Mouse (Mus musculus) midbrain, embryonic 16.5 days (tissue): ENCODE data around the gene Tusc2. TPM values are rescaled to one million over a fixed set of nuclear protein-coding genes. Genes with fewer than 3 reads are reported as not detected.

ENCODE experiments used
- ATAC-seq: fragments of 200-750 bp; cut with Nextera tagmentation; 2 replicates; pipeline ENCODE4 v1.8.0; 2017; ENCODE audit warnings: moderate TSS enrichment
- H3K27ac ChIP-seq: fragments of 300-500 bp; sonication (generic); 2 replicates; pipeline ENCODE4 v1.5.1; 2014; ENCODE audit warnings: mild to moderate bottlenecking, low read length, mixed read lengths
- H3K27me3 ChIP-seq: fragments of 300-500 bp; sonication (generic); 2 replicates; pipeline ENCODE4 v1.6.1; 2014; ENCODE audit warnings: low read depth, low read length, mixed read lengths; ENCODE audit not compliant: control insufficient read depth, insufficient read depth
- H3K36me3 ChIP-seq: fragments of 300-500 bp; sonication (generic); 2 replicates; pipeline ENCODE4 v1.6.1; 2014; ENCODE audit warnings: mild to moderate bottlenecking, low read length, moderate library complexity, mixed read lengths; ENCODE audit not compliant: control insufficient read depth, insufficient read depth
- H3K4me1 ChIP-seq: fragments of 300-500 bp; sonication (generic); 2 replicates; pipeline ENCODE4 v1.6.1; 2014; ENCODE audit warnings: mild to moderate bottlenecking, low read length, mixed read lengths; ENCODE audit not compliant: control insufficient read depth, insufficient read depth
- H3K4me2 ChIP-seq: fragments of 300-500 bp; sonication (generic); 2 replicates; pipeline ENCODE4 v1.6.1; 2014; ENCODE audit warnings: mild to moderate bottlenecking, low read length, mixed read lengths
- H3K4me3 ChIP-seq: fragments of 300-500 bp; sonication (generic); 2 replicates; pipeline ENCODE4 v1.5.1; 2014; ENCODE audit warnings: low read depth, mild to moderate bottlenecking, low read length, moderate library complexity, mixed read lengths
- H3K9ac ChIP-seq: fragments of 300-500 bp; sonication (generic); 2 replicates; pipeline ENCODE4 v1.6.1; 2014; ENCODE audit warnings: low read depth, low read length, mixed read lengths
- H3K9me3 ChIP-seq: fragments of 300-500 bp; sonication (generic); replicated peaks from 2 replicates; pipeline ENCODE4 v1.6.1; 2014; ENCODE audit warnings: mild to moderate bottlenecking, low read length, mixed read lengths; ENCODE audit not compliant: control insufficient read depth, poor library complexity, severe bottlenecking
- WGBS: fragments of 180-500 bp; shearing (Covaris S2); extraction: QIAGEN DNeasy Blood & Tissue Kit; methylation state at CpG from one replicate; pipeline ENCODE4 v1.1.7; 2014; 5-methylcytosine and 5-hydroxymethylcytosine counted together
- polyA plus RNA-seq: library from polyadenylated mRNA; unstranded; fragments of >200 nt; fragmentation: Nextera tagmentation; extraction: Ambion mirVana; gene quantifications from 2 replicates; pipeline ENCODE4 v1.2.1, GENCODE M21; 2015

Tusc2 gene
- polyA plus RNA-seq, 1 experiment from 2014 or later, result 127 TPM

DNA sequence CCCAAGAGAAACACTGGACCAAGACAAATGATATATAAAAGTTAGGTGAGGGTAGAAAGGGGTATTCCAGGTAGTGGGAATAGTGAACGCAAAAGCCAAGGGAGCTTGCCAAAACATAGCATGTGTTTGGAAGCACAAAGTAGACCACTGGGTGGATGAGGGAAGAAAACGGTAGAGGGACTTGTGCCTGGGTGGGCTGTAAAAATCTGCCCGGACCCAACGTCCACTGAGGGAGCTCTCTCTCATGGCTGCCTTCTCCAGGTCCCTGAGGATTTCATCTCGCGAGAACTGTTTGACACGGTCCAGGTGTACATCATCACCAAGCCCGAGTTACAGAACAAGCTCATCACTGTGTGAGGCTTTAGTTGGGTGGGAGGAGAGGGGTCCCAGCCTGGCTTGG lies 20.3 kb upstream of the Tusc2 start:
- Histone ChIP-seq H3K4me3 (peak overlapping the region; percentile 69), H3K36me3 (peaks cover 34% of the 10 kb centered on the region), H3K9me3 (no peaks in the 10 kb centered on the region), H3K4me2 (peak overlapping the region; percentile 97), H3K27ac (no peak overlapping the region), H3K4me1 (peaks cover 35% of the 10 kb centered on the region), H3K27me3 (no peaks in the 10 kb centered on the region), H3K9ac (no peak overlapping the region)
- WGBS, result 50% methylated on average over 8 of the region's 8 CpGs
- ATAC-seq, result no peak

DNA sequence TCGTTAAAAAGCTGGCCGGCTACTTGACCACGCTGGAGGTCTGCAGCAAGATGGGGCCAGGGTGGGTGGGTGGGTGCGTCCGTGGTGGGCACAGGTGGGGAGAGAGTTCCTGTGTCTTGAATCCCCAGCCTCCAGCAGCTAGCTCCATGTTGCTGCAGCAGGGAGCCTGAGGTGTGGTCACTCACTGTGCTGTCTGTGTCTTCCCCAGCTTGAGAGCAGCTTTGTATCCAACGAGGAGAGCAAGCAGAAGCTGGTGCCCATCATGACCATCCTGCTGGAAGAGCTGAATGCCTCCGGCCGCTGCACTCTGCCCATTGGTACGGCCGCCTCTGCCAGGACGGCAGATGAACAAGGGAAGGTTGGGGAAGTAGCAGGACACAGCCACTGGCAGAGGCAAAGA lies 19.8 kb upstream of the Tusc2 start:
- no peak overlapping the region for H3K27ac ChIP-seq
- H3K4me2 ChIP-seq, result no peak overlapping the region
- 90% methylated on average over 11 of the region's 11 CpGs for WGBS
- H3K9ac ChIP-seq, result no peak overlapping the region
- H3K27me3 ChIP-seq, result no peaks in the 10 kb centered on the region
- H3K36me3 ChIP-seq, result peaks cover 32% of the 10 kb centered on the region
- H3K4me1 ChIP-seq, result peaks cover 35% of the 10 kb centered on the region
- H3K9me3 ChIP-seq, result no peaks in the 10 kb centered on the region
- H3K4me3 ChIP-seq, result no peak overlapping the region
- no peak for ATAC-seq

- Histone ChIP-seq H3K27ac (no peak overlapping the region), H3K4me1 (peaks cover 35% of the 10 kb centered on the region), H3K36me3 (peaks cover 24% of the 10 kb centered on the region), H3K4me3 (no peak overlapping the region), H3K4me2 (no peak overlapping the region), H3K9me3 (no peaks in the 10 kb centered on the region), H3K9ac (no peak overlapping the region), H3K27me3 (peaks cover under 1% of the 10 kb centered on the region; the same call in 1 of the 2 replicates)
- WGBS, result 95% methylated on average over 17 of the region's 17 CpGs
- ATAC-seq, result no peak
Observed at GRCm38 (mm10) chr9:107544196-107544700, 18.8 kb upstream of the Tusc2 start.

DNA sequence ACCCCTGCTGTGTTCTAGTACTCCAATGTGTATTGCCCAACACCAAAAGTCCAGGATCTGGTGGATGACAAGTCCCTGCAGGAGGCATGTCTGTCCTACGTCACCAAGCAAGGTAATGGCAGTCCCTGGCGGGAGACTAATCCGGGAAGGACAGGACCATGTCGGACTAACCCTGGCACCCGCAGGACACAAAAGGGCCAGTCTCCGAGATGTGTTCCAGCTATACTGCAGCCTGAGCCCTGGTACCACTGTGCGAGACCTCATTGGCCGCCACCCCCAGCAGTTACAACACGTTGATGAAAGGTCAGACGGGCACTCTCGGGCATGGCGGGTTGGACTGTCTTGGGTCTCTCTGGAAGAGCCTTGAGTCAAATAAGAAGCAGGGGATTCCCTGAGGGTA lies 18.3 kb upstream of the Tusc2 start:
- Histone ChIP-seq H3K4me1 (peaks cover 35% of the 10 kb centered on the region), H3K36me3 (peaks cover 19% of the 10 kb centered on the region), H3K27me3 (peaks cover 5% of the 10 kb centered on the region; the same call in 1 of the 2 replicates), H3K27ac (no peak overlapping the region), H3K4me3 (no peak overlapping the region), H3K9ac (no peak overlapping the region), H3K9me3 (no peaks in the 10 kb centered on the region), H3K4me2 (no peak overlapping the region)
- 96% methylated on average over 12 of the region's 12 CpGs for WGBS
- ATAC-seq, result no peak

- peaks cover 15% of the 10 kb centered on the region; the same call in 1 of the 2 replicates for H3K36me3 ChIP-seq
- no peaks in the 10 kb centered on the region for H3K9me3 ChIP-seq
- peaks cover 34% of the 10 kb centered on the region for H3K4me1 ChIP-seq
- H3K9ac ChIP-seq, result no peak overlapping the region
- peaks cover 9% of the 10 kb centered on the region for H3K27me3 ChIP-seq
- ATAC-seq, result no peak
- H3K27ac ChIP-seq, result no peak overlapping the region
- 92% methylated on average over 10 of the region's 10 CpGs for WGBS
- no peak overlapping the region for H3K4me3 ChIP-seq
- no peak overlapping the region for H3K4me2 ChIP-seq
Observed at GRCm38 (mm10) chr9:107545199-107545598, 17.9 kb upstream of the Tusc2 start.

DNA sequence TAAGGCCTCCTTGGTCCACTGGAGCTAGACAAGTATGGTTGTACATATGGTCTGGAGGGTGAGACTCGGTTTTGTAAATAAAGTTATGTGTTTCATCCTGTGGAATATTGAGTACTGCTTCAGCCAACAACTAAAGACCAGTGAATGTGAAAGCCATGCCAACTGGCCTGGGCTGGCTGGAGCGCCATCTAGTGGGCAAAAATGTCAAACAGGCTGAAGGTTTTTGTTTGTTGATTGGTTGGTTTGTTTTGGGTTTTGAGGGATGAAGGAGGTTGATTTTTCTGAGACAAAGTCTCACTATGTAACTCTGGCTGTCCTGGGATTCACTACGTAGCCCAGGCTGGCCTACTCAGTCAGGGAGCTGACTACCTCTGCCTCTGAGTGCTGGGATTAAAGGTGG lies 17.5 kb upstream of the Tusc2 start:
- ATAC-seq, result no peak

GRCm38 (mm10) chr9:107547026-107547425 lies 16.0 kb upstream of the Tusc2 start, which contains the start of gene Zmynd10:
Zmynd10 (plus strand) TSS chr9:107547298.
- H3K4me1 ChIP-seq, result peaks cover 27% of the 10 kb centered on the region
- peak within 1 kb of the TSS; percentile 56 for H3K4me2 ChIP-seq
- peaks cover 23% of the 10 kb centered on the region for H3K27me3 ChIP-seq
- peak within 1 kb of the TSS; percentile 44 for H3K27ac ChIP-seq
- 3% methylated on average over 20 of the region's 20 CpGs for WGBS
- peak; percentile 59; the same call in 1 of the 2 replicates for ATAC-seq
- peak within 1 kb of the TSS; percentile 37 for H3K9ac ChIP-seq
- H3K36me3 ChIP-seq, result peaks cover 15% of the 10 kb centered on the region; the same call in 1 of the 2 replicates
- H3K4me3 ChIP-seq, result peak within 1 kb of the TSS; percentile 10; the same call in 1 of the 2 replicates
- no peaks in the 10 kb centered on the region for H3K9me3 ChIP-seq

More for the DNA sequence above, 17.5 kb upstream of the Tusc2 start:
- Histone ChIP-seq H3K4me3 (no peak overlapping the region), H3K9ac (no peak overlapping the region), H3K36me3 (peaks cover 15% of the 10 kb centered on the region; the same call in 1 of the 2 replicates), H3K4me1 (peaks cover 30% of the 10 kb centered on the region), H3K27ac (no peak overlapping the region), H3K9me3 (no peaks in the 10 kb centered on the region), H3K27me3 (peaks cover 13% of the 10 kb centered on the region), H3K4me2 (no peak overlapping the region)
- 9% methylated on average over 3 of the region's 3 CpGs for WGBS

DNA sequence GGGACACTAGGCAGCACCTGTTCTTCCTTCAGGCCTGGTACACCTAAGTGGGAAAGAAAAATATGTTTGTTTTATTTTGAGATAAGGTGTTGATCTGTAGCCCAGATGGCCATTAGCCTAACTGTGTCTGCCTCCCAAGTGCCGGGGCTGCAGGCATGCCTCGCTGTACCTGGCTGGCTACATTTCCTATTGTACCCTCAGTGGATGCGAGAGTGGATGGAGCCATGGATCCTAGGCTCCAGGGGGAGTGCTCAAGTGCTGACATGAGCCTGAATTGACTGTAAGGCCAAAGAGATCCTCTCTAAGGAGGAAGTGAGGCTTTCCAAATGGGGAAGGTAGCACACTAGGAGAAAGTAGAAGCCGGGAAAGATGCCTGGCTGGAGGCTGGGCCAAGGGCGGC lies 15.1 kb upstream of the Tusc2 start:
- no peak overlapping the region for H3K27ac ChIP-seq
- peaks cover 31% of the 10 kb centered on the region for H3K27me3 ChIP-seq
- H3K4me1 ChIP-seq, result peaks cover 21% of the 10 kb centered on the region
- 82% methylated on average over 5 of the region's 5 CpGs for WGBS
- ATAC-seq, result no peak
- H3K9ac ChIP-seq, result no peak overlapping the region
- H3K36me3 ChIP-seq, result peaks cover 15% of the 10 kb centered on the region; the same call in 1 of the 2 replicates
- no peak overlapping the region for H3K4me2 ChIP-seq
- no peak overlapping the region for H3K4me3 ChIP-seq
- no peaks in the 10 kb centered on the region for H3K9me3 ChIP-seq

DNA sequence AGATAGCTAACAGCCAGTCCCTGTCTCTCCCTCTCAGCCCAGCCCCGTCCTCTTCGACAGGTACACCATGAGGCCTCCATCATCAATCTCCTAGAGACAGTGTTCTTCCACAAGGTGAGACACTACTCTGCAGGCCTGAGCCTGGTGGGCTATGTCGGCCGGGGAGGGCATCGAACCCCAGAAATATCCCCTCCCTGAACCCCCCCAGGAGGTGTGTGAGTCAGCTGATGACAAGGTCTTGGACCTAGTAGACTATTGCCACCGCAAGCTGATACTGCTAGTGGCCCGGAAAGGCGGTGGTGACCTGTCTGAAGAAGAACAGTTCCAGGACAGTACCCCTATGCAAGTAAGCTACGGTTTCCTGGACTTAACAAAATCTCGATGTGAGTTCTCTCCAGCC lies 14.2 kb upstream of the Tusc2 start:
- Histone ChIP-seq H3K9ac (no peak overlapping the region), H3K4me2 (no peak overlapping the region), H3K27ac (no peak overlapping the region), H3K36me3 (peaks cover 11% of the 10 kb centered on the region; the same call in 1 of the 2 replicates), H3K4me1 (peaks cover 27% of the 10 kb centered on the region), H3K4me3 (no peak overlapping the region), H3K27me3 (peaks cover 33% of the 10 kb centered on the region), H3K9me3 (no peaks in the 10 kb centered on the region)
- WGBS, result 91% methylated on average over 10 of the region's 10 CpGs
- ATAC-seq, result no peak
